Mouse (Mus musculus) frontal cortex, postnatal 36 days (tissue): ENCODE data around the gene Vmn1r20.
"Not testable (repeated sequence)": the region's sequence is repeated elsewhere in the genome, so short reads cannot be mapped to it uniquely, and the experiment has no call there.

ENCODE experiments used
- DNase-seq, 2 experiments: peaks; one replicate each; pipeline ENCODE4 v3.0.0; 2022; ENCODE audit warnings: low spot score in 2 of 2

Gene Vmn1r20

GRCm38 (mm10) chr6:57428630-57429029 lies at the start of gene Vmn1r20:
Vmn1r20 (plus strand) TSS chr6:57428930.
- no peak for DNase-seq

GRCm38 (mm10) chr6:57395683-57396082 lies 33.0 kb upstream of the Vmn1r20 start, which contains the start of gene Vmn1r18:
Vmn1r18 (minus strand) TSS chr6:57395783.
- no peak for DNase-seq

GRCm38 (mm10) chr6:57403480-57403879 lies 25.2 kb upstream of the Vmn1r20 start, which contains the start of gene Vmn1r19:
Vmn1r19 (plus strand) TSS chr6:57403780.
- not testable (repeated sequence) for DNase-seq

GRCm38 (mm10) chr6:57431196-57431595 lies 2.5 kb downstream of the Vmn1r20 start:
- DNase-seq: peak in 1 of 2 experiments; percentile 30

GRCm38 (mm10) chr6:57468161-57468560 lies 39.4 kb downstream of the Vmn1r20 start:
- DNase-seq: not testable (repeated sequence)
